Mouse (Mus musculus): ENCODE data around the gene Cdk8. TPM values are rescaled to one million over a fixed set of nuclear protein-coding genes. Genes with fewer than 3 reads are reported as not detected.

Gene Cdk8
- total RNA-seq, 4 experiments from 2014 or later: 13.6 to 18.5 (median 16.0) TPM

DNA sequence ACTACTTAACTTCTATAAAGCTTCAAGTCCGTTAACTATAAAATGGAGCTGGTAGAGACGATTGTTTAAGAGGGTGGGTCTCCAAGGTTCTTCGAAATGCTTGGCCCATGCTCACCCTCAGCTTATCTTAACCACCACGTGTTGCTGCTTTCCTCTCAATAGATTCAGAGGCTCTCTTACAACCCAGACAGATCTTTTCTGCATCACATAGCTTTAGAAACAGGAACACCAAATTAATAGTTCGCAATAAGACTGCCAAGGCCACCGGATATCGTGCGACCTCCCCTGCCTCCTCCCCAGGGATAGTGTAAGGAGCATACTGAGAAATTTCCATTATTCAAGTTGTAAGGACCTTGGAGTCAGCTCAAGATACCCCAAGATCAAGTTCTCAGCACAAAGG is 87.4 kb downstream of the Cdk8 start:
- DNase-seq (ENCODE audit: low spot score in 2 of 2): no peak

GRCm38 (mm10) chr5:146328941-146329340 is 97.9 kb downstream of the Cdk8 start:
- DNase-seq (ENCODE audit: low spot score in 2 of 2): no peak

DNA sequence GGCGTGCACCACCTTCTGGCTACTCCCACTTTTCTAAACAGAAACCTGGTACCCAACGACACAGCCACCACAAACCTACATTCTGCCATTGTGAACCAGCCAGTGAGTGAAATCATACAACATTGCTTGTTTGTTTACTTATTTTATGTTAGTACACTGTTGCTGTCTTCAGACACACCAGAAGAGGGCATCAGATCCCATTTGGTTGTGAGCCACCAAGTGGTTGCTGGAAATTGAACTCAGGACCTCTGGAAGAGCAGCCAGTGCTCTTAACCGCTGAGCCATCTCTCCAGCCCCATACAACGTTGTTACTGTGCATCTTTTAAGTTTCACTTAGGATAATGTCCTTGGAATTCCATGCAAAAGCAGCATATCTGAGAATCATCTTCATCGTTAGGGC is 98.5 kb downstream of the Cdk8 start:
- DNase-seq (ENCODE audit: low spot score in 2 of 2): no peak

GRCm38 (mm10) chr5:146330031-146330764 is 99.2 kb downstream of the Cdk8 start:
- DNase-seq (ENCODE audit: low spot score in 2 of 2): peak in 1 of 2 experiments; percentile 11

- no peak for DNase-seq (ENCODE audit: low spot score in 2 of 2)
Measured at GRCm38 (mm10) chr5:146330765-146331115, 99.7 kb downstream of the Cdk8 start.

DNA sequence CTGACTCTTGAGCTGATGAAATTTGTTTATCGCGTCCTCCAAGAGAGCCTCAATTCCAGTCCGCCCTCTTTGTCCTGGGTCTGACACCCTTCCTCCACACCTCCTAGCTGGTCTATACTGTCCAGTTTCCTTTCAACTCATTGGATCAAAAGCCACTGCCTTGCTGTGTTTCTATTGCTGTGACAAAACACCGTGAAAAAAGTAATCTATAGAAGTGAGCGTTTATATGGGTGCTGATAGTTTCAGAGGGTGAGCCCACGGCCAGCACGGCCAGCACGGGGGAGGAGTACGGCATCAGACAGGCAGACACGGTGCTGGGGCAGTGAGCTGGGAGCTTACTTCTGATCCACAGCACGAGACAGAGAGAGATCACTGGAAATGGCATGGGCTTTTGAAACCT is 100.1 kb downstream of the Cdk8 start:
- DNase-seq (ENCODE audit: low spot score in 2 of 2): no peak

- DNase-seq (ENCODE audit: low spot score in 2 of 2): no peak
Measured at GRCm38 (mm10) chr5:146332541-146332940, 101.5 kb downstream of the Cdk8 start.

DNA sequence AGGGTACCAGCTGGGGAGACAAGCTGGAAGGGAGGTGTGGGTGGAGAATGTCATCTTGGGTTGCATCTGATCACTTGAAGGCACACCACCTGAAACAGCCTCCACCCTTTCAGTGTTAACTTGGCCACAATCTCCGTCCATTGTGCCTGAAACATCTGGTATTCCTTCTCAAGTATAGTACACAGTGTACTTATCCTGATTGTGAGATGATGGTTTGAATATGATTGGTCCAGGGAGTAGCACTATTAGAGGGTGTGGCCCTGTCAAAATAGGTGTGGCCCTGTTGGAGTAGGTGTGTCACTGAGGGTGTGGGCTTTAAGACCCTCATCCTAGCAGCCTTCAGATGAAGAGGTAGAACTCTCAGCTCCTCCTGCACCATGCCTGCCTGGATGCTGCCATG is 103.4 kb downstream of the Cdk8 start:
- DNase-seq (ENCODE audit: low spot score in 2 of 2): no peak

GRCm38 (mm10) chr5:146338064-146338463 is 107.0 kb downstream of the Cdk8 start:
- DNase-seq (ENCODE audit: low spot score in 2 of 2): no peak

- DNase-seq (ENCODE audit: low spot score in 2 of 2): no peak
Measured at GRCm38 (mm10) chr5:146340037-146340436, 109.0 kb downstream of the Cdk8 start.

DNA sequence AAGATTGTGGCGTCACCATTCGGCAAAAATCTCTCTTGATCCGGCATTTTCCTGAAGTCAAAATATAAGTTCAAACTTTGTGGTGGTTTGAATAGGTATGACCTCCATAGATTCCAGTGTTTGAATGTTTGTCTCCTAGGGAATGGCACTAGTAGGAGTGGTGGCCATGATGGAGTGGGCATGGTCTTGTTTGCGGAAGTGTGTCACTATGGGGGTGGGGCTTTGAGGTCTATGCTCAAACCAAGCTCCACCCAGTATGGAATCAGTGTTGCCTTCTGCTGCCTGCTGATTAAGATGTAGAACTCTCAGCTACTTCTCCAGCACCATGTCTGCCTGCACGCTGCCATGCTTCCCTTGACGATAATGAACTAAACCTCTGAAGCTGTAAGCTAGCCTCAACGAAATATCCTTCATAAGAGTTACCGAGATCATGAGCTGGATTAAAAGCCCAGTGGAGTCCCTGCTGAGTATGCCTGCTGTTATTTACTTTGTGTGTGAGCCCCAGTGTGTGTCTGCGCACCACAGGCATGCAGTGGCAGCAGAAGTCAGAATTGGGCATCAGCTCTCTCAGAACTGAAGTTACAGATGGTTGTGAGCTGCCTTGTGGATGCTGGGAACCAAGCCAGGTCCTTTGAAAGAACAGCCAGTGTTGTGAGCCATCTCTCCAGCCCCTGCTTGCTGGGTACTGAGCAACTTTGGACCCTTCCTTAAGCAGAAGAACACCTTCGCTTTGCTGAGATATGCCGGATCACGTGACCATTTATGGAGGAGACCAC is 114.1 kb downstream of the Cdk8 start:
- DNase-seq (ENCODE audit: low spot score in 2 of 2): no peak

GRCm38 (mm10) chr5:146347081-146347480 is 116.1 kb downstream of the Cdk8 start:
- DNase-seq (ENCODE audit: low spot score in 2 of 2): no peak

- no peak for DNase-seq (ENCODE audit: low spot score in 2 of 2)
Measured at GRCm38 (mm10) chr5:146349183-146349582, 118.2 kb downstream of the Cdk8 start.

DNA sequence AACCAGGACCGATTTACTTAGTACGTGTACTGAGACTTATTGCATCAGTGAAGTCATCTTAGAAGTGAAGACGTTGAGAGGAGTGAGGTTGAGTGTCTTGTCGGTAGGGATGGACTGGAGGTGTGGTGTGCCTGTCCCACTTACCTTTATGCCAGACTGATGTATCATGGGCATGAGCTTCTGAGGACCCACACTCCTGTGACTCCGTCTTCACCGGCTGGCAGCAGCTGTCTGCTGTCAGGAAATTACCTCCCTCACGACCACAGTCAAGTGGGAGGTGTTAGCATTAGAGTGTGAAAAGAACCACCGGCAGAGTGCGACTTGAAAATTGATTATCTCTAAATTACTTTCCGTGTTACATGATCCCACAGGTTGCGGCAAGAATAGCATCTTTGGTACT is 119.8 kb downstream of the Cdk8 start:
- no peak for DNase-seq (ENCODE audit: low spot score in 2 of 2)

DNA sequence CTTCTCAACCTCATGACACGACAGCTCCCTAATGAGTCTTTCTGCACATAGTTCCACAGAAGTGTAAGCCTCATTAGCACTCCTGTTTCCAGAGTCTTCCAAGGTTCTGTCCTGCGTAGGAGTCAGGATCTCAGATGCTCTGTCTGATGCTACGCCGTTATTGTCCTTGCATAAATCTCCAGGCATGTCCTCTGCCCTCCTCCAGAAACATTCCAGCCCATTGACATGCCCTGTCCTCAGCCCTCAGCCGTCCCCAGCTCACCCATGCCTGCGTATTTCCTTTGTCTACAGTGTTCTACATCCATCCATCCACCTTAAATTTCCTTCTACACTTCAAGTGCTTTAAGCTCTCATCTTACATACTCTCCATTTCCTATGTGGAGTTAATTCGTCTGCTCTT is 121.0 kb downstream of the Cdk8 start:
- DNase-seq (ENCODE audit: low spot score in 2 of 2): no peak

Other genes with a start within 250 kb of the Cdk8 start
- under 1 TPM in 1 of 4 experiments, not detected in 3; 0.56 TPM for gene Cyp3a25, start 221.6 kb upstream of the Cdk8 start, total RNA-seq (2022)
- not detected for gene Cyp3a59, start 152.0 kb upstream of the Cdk8 start, total RNA-seq (2022)
- gene Gm5565, start 70.7 kb upstream of the Cdk8 start, total RNA-seq (2022): not detected
- not detected for gene Gm6309, start 60.5 kb upstream of the Cdk8 start, total RNA-seq (2022)
- gene 1700001J03Rik, start 45.9 kb upstream of the Cdk8 start, total RNA-seq (2022): 1 to 10 TPM in 2 of 4 experiments, under 1 TPM in 2; 0.54 to 1.6 (median 1.0) TPM
- gene Rnf6, start 9.7 kb upstream of the Cdk8 start, total RNA-seq (2022): 10 to 100 TPM; 40.3 to 46.6 (median 42.4) TPM
- gene Wasf3, start 153.8 kb downstream of the Cdk8 start, total RNA-seq (2022): under 1 TPM; 0.46 to 0.74 (median 0.59) TPM